Mouse (Mus musculus) kidney, adult 18-20 months (tissue): ENCODE results near the gene Hip1r.

ENCODE experiments used
- DNase-seq: peaks from one replicate; pipeline ENCODE4 v3.0.0; 2021

Hip1r gene

DNA sequence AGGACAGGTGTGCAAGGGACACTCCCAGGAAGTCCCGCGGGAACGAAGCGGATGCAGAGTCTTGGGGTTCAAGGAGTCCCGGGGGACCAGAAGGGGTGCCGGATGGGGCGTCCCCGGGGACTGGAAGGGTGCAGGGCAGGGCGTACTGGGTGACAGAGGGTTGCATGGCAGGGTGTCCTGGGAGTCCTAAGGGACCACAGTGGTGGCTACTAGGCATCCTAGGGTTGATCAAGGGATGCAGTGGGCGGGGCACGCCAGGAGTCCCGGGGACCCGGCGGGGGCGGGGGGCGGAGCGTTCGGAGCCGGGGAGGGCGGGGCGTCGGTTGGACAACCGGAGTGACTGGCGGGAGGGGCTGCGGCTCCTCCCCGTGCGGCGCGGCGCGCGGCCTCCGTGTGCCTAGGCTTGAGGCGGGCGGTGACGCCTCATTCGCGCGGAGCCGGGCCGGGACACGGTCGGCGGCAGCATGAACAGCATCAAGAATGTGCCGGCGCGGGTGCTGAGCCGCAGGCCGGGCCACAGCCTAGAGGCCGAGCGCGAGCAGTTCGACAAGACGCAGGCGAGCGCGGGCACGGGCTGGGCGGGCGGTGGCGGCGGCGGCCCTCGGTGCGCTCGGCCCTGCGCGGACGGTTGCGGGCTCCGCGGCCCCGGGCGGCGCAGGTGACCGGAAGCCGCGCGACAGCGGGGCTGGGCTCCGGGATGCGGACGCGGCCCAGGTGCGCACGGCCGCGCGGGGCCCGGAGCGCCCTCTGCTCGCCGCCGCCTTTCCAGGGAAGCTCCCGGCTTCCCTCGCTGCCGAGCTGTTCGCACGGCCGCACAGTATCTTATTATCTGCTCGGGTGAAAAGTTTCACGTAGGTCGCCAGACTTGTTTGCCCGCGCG is at the start of gene Hip1r:
TSS of gene Hip1r (plus strand) at position 330 of the 880 bp plus-strand sequence.
- DNase-seq = peak; percentile 88

DNA sequence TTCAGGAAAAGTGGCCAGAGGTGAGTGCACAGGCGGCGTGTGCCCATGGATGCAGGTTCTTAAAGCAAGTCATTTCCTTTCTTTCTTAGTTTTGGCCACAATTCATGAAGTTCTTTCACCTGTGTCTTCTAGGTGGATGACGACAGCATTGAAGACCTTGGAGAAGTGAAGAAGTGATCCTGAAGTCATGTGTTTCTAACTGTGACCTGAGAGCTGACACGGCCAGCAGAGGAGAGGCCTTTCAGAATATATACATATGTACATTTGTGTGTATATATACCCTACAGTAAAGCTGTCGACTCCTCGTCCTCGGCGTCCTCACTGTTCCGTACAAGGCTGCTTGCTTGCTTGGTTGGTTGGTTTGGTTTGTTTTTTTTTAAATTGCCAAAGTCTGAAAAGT is 46.3 kb upstream of the Hip1r start, which contains the start of gene Gm43518:
TSS of gene Gm43518 (plus strand) at position 301 of the 400 bp plus-strand sequence.
- DNase-seq = no peak

DNA sequence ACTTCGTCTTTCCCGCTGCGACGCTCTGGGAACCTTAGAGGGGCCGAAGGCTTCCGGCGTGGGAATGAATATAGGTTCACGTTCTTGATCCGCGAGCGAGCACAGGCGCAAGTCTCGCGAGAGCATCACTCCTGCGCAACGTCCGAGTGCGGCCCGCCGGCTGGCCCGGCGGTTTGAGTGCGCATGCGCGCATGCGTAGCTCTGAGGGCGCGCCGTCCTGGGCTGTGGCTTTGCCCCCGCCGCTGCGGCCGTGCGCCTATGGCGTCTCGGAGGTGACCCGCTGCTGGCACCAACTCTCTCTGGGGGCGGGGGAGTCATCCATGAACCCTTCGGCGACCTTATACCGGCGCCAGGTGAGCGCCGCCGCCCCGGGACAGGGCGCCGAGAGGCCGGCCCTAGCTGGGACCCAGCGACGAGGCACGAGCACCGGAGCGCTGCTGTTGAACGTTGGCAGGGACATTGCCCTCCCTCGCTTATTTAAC is 42.9 kb upstream of the Hip1r start, which contains the start of gene Ccdc62:
TSS of gene Ccdc62 (plus strand) at position 172 of the 482 bp plus-strand sequence.
- DNase-seq = peak; percentile 91

DNA sequence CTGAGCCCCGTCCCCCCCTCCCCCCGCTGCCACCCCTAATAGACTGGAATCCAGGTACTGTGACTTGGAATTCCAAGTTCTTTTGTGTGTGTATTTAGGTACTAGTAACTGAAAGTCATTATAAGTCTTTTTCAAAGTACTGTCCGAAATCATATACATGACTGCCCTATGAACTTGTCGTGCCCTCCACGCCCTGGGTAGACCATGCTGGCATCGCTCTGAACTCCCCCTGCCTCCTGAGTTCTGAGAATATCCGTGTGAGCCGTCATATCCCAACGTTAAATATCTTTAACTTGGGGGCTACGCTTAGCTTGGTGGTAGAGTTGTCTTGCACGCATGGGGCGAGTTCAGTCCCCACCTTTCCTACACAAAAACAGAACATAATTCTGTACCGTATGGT is 42.3 kb upstream of the Hip1r start:
- DNase-seq = no peak

DNA sequence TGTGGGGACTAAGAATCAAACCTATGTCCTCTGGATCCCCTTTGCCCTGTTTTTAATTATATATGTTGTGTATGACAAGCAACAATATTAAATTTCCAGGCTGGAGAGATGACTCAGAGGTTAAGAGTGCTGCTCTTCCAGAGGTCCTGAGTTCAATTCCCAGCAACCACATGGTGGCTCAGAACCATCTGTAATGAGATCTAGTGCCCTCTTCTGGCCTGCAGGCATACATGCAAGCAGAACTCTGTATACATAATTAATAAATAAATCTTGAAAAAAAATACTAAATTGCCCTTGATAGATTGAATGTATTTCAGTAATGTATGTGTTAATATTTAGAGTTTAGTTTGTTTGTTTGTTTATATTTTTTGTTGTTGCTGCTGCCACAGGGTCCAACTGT is 40.5 kb upstream of the Hip1r start:
- no peak for DNase-seq

DNA sequence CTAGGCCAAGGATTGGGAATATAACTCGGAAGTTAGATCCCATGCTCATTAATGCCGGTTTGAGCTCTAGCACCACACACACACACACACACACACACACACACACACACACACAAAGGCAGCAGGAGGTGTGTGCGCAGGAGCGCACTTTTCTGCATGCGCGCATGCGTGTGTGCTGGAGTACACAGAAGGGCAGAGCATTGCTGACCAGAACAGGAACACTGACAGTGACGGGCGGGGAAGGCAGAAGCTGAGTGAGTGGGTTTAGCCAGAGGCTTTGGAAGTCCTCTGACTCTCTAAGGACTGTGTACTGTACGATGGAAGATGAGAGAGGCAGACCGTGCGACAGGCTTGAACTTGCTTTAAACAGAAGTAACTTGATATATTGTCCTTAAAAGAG is 39.9 kb upstream of the Hip1r start:
- no peak for DNase-seq

DNA sequence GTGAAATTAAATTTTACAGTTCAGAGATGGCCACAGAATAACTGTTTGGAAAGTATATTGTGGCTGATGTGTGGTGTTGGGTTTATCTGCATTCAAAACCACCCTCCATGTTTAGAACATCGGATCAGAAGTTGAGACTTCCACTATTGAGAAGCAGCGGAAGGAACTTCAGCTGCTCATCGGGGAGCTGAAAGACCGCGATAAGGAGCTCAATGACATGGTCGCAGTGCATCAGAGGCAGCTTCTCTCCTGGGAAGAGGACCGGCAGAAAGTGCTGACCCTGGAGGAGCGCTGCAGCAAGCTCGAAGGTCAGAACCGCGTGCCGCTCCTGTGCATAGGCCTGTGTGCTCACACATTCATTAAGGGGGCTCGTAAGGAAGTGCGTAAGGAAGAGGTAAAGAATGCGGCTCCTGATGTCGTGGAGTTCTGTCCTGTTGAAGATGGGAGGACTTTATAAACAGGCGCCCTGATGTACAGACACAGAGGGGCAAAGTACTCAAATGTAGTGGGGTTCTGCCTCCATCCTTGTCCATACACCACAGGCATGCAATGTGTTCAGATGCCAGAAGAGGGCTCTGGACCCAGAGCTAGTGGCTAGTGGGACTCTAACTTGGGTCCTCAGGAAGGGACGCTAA is 39.4 kb upstream of the Hip1r start:
- DNase-seq = peak; percentile 36

DNA sequence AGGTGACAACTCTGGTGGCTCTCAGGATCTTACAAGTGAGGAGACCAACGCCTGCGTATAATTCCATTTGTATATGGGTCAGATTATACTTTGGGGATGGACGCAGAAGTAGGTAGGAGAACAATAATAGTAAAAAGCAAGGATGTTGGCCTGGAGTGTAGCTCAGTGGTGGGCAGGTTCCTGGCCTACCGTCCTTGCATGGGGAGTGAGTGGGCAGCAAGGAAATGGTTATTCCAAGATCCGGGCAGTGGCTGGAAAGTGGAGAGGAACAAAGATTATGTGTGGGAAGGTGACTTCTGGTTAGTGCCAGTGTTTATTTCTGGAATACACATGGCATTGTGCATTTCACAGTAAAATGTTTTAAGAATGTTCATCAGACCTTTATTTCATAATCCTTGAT is 37.5 kb upstream of the Hip1r start:
- DNase-seq = no peak

DNA sequence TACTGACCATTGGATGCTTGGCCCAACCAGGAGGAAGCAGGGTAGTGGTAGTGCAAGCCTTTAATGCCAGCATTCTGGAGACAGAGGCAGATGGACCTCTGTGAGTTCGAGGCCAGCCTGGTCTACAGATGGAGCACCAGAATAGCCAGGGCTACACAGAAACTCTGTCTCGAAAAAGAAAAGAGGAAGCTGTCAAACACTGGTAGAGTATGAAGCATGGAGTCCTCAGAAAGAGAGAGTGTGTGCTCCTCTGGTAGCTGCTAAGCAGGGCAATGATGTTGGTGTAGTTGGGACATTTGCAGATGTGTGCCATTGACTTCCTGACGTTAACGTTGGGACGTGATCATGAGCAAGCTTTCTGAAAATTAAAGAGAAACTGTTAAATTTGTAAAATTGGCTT is 34.9 kb upstream of the Hip1r start:
- no peak for DNase-seq

DNA sequence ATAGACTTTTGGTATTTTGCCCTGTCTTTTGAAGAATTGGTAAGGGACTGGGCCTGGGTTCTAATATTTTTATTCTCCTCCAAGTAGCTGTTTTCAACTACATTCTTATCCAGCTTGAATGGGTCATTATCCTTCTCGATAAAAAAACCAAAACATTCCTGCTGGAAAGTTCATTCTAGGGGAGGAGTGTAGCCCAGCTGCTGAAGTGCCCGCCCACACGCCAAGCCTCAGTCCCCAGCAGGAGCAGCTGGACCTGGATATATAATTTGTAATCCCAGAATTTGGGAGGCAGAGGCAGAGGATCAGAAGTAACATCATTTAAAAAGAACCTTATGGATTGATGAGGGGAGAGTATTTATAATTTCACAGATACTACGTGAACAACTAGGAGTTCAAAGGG is 26.9 kb upstream of the Hip1r start:
- DNase-seq = no peak

DNA sequence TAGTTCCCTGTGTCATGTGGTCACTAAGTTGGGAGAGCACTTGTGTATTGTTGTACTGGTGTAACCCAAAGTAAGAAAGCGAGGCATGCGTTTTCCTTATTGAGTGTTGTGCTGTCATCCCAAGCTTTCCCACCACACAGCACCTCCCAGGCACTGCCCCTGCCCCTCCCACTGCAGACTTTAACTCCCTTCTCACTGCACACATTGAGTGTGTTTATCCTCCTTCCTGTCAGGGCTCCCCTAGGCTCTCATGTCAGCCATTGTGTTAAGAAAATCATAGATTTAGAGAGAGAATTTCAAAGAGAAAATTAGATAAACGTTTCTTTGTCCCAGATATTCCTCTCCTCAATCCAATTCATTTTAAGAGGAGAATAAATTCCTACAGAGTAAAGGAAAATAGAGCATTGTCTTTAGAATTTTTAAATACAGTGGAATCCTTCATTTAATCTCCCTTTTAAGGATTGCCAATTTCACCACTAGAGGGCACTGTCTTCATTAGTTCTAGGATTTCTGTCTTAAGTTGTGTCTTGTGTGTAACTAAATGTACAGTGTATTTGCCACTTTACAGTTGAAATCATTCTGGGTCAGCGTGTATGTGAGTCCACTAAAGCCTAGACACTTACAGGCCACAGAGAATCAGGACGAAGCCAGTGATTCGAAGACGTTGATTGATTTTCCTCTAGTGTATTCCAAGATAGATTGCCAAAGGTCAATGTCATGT is 26.2 kb upstream of the Hip1r start:
- DNase-seq = peak; percentile 20

DNA sequence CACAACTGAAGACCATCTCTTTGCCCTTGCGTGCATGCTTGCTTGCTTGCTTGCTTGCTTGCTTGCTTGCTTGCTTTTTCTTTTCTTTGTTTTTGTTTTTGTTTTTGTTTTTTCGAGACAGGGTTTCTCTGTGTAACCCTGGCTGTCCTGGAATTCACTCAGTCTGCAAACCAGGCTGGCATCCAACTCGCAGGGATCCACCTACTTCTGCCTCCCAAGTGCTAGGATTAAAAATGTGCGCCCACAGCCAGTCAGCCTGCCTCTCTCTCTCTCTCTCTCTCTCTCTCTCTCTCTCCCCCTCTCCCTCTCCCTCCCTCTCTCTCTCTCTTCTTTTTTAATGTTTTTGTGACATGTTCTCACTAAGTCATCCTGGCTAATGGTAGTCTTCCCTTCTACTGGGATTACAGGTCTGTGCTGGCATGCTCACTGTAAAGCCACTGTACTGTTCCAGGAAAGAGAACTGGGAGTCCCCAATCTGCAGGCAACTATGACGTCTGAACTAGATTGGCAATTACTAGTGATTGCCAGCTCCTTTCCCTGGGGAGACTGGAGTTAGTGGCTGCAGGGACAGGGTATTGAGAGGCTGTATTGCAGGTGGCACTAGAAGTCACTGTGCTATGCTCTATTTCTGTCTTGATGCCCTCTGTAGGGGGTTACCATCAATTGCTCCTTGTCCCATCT is 20.9 kb upstream of the Hip1r start:
- DNase-seq = no peak

DNA sequence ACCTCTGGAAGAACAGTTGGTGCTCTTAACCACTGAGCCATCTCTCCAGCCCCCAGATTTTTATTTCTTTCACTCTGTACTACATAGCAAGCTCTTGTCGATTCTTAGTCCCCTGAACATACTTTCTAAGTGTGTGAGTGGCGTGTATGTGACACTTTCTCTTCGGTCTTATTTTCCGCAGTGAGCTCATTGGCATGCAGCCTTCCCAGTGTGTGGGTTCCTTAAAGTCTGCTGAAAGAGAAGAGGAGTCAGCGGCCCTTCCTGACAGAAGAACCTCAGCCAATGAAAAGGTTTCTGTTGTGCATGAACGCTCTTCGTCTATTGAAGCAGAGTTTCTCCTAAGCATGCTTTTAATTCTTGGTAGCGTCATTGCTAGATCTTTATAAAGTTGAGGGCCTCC is 16.2 kb upstream of the Hip1r start:
- DNase-seq = no peak

DNA sequence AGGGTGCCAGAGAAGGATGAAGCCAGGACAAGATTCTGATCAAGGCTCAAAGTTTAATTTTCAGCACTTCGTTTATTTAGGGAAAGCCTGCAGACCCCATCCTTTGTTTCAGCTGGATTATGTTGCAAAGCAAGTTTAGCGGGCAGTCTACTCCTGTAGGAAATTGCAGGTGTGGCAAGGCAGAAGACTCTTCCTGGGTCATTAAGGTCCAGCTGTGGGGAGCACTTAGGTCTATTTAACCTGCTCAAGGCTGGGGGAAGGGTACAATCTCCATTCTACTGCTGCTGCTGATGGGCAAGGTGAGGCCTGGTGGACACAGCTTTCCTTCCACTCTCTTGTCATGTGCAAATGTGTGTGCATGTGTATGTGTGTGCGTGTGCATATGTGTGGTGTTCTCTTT is 14.4 kb upstream of the Hip1r start:
- no peak for DNase-seq

DNA sequence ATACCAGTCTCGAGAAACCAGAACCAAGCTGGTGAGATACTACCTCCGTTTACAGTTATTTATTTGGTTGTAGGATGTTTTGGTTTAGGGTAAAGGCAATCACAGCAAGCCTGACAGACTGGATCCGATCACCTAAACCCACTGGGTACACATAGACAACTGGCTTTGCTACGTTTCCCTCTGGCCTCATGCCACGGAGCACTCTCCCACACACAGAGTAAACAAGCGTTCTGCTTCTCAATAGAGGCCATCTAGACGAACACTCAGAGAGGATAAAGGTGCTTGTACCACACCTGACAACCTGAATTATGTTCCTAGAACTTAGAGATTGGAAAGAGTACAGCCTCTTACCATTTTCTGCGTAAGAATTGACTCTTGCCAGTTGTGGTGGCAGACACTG is 13.3 kb upstream of the Hip1r start:
- DNase-seq = no peak

DNA sequence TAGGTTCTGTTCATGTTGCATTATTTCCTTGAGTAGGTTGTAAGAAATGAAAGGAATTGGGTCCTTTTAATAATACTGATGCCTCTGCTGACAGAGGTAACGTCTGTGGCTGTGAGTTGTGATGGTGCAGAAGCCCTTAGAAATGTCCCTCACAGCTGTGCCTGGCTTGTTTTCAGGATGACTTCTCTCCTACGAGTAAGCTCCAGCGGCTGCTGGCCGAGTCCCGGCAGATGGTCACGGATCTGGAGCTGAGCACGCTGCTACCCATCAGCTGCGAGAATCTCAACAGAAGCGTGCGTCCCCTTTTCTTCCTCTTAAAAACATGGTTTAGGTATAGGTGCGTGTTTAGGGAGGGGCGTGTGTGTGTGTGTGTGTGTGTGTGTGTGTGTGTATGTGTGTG is 12.4 kb upstream of the Hip1r start:
- DNase-seq = no peak

DNA sequence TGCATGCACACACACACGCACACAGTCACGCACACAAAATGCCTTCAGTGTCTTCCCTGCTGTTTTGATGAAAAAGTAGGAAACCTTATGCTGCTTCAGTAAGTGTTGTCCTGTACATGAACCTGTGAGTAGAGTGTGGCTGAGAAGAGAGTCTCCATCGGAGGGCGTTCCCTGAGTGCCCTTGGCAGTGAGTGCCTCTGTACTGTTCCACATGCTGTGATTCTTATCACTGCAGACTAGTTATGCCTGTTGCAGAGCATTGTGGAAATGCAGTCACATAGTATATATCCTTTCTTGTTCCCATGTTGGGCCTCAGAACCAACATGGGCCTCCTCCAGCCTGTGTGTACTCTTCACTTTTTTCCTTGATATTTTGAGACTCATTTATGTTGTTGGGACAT is 9.2 kb upstream of the Hip1r start:
- no peak for DNase-seq

DNA sequence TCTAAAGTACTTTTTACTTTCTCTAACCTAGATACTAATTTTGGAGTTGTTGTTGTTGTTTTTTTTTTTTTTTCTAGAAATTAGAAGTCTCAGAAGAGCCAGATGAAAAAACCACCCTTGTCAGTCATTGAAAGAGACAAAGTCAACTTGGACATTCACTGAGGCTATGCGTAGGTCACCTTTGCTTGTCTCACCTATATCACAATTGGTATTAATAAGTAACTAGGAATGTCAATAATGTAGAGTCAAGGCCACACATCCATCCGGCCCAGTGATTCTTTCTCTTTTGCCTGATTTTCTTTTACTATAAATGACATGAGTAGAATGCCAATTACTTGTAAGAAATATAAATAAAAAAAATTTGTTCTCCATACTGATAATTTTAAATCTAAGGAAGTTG is 6.7 kb upstream of the Hip1r start:
- DNase-seq = no peak

DNA sequence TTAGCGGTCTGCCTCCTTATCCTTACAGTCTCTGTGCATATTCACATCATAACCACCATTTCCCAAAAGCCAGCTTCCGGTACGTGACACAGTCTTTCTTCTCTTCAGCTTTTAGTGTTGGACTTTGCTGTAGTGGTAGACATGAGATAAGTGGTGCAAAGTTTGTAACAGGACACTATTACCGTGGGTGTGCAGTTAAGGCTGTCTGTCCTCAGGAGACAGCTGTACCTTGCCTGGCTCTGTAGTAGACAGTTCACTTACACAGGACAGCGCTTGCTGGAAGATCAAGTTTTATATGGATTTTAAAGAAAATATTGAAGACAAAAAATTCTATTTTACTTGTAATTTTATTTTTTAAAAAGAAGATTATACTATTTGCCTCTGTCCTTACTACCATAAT is 5.0 kb upstream of the Hip1r start:
- DNase-seq = no peak

DNA sequence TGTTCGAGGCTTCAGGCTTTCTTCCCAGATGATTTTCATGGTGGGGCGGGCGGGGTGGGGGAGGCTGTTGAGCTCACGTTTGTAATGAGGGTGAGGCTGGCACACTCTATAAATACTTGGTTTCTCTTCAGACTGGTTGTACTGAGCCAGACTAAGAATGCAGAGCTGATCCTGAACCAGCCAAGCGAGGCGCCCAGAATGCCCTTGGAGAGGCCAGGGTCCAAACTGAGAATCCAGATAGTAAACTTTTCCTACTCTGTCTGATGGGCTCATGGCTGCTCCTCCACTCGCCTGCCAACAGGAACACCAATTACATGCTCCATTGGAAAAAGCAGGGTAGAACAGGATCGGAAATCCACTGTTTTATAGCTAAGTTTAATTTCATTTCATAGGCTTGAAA is 4.2 kb upstream of the Hip1r start:
- peak; percentile 58 for DNase-seq

DNA sequence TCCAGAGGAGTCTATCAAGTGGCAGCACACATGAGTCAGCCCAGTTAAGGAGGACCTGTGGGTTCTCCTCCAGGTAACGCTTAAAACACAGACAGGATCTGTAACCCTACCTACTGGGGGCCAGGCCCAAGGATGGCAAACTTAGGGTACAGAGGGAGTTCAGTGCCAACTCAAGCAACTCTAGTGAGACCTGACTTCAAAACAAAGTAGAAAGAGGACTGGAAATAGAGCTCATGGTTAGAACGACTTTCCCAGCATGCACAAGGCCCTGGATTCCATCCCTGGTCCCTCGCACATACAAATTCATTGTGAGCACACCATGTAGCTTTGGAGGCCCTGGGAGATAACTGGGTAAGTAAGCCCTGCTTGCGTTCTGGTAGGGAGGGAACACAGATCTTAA is 2.9 kb upstream of the Hip1r start:
- DNase-seq = no peak

DNA sequence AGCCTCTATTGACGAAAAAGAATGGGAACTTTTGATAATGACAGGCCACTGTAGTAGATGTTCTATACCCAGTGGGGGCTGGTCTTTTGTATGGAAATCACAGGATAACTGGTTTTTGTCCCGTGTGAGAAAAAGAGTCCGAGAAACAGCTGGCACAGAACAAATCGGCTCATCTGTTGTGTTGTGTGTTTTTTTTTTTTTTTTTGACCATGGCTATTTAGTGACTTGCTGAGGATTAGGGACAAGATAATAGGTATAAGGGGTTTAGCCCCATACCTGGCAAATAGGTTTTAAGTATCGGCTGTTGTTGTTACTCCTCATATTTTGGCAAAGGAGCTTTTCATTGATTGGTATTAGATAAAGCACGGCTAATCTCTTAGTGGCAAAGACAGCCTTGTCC is 975 bp upstream of the Hip1r start:
- DNase-seq = no peak

DNA sequence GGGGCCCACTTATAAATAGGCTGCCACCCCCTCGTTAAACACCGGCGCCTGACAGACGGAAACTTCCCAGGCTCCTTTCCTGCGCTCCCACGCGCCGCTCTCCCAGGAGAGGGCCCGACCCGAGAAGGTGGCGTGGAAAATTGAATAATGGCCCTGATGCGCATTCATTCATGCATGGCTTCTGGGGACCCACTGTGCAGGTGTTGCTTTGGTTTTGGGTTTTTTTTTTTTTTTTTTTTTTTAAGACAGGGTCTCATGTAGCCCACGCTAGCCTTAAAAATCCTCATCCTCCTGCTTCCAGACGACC is 704 bp downstream of the Hip1r start:
- peak; percentile 55 for DNase-seq
